ENCODE assay signal across 14 mouse cellular contexts in genomic region chr14:75641369-75641768, GRCm38 (mm10). TPM values are rescaled to one million over a fixed set of nuclear protein-coding genes. Genes with fewer than 3 reads are reported as not detected.
DNase-seq lines count a peak whose midpoint lies in the region; ATAC-seq and TF ChIP-seq lines count a peak whose summit lies in the region.
"Had no signal": no experiment of that assay in that cellular context is flagged by ENCODE, and none has a peak within 500 bp of the region (broad histone marks: within the 10 kb centered on the region; RNA-seq: fewer than 3 reads in every experiment).

No protein-coding gene starts in this region.

- no peaks in the 10 kb centered on the region for H3K27me3 ChIP-seq in hindbrain, embryonic 12.5 days
- no peaks in the 10 kb centered on the region for H3K27me3 ChIP-seq in hindbrain, embryonic 13.5 days
- no peaks in the 10 kb centered on the region for H3K27me3 ChIP-seq in midbrain, postnatal 0 days (ENCODE audit: insufficient read depth, low read length)
- H3K27me3 ChIP-seq in midbrain, embryonic 13.5 days = no peaks in the 10 kb centered on the region

- DNase-seq in midbrain, postnatal 0 days (ENCODE audit: low spot score) = no peak
- peak; percentile 39 for DNase-seq in brain, adult 2 months (ENCODE audit: low read depth, low spot score)
- peak; percentile 48 to 59 for DNase-seq in kidney, postnatal 4 days
- no peak for DNase-seq in layer of hippocampus, postnatal 36 days
- no peak for DNase-seq in gastrocnemius, postnatal 4 days (ENCODE audit: low spot score in 2 of 2)
- DNase-seq: cerebellum, adult 11 months had no signal

- no peak overlapping the region for H3K27ac ChIP-seq in hindbrain, embryonic 12.5 days
- H3K27ac ChIP-seq in hindbrain, embryonic 13.5 days = no peak overlapping the region
- no peak overlapping the region for H3K27ac ChIP-seq in midbrain, postnatal 0 days (ENCODE audit: low read depth, low read length)
- H3K27ac ChIP-seq in midbrain, embryonic 13.5 days = no peak overlapping the region

- no peak overlapping the region for H3K9ac ChIP-seq in hindbrain, embryonic 12.5 days
- no peak overlapping the region for H3K9ac ChIP-seq in hindbrain, embryonic 13.5 days
- H3K9ac ChIP-seq in midbrain, postnatal 0 days (replicated peaks; ENCODE audit: low read length, poor library complexity, severe bottlenecking) = no peak overlapping the region
- no peak overlapping the region for H3K9ac ChIP-seq in midbrain, embryonic 13.5 days (replicated peaks)

- H3K4me1 ChIP-seq in hindbrain, embryonic 12.5 days = 0 out of 2 replicates have a peak, but pooled peaks cover under 1% of the 10 kb centered on the region
- 0 out of 2 replicates have a peak, but pooled peaks cover 3% of the 10 kb centered on the region for H3K4me1 ChIP-seq in hindbrain, embryonic 13.5 days (replicated peaks)
- peaks cover 3% of the 10 kb centered on the region; the same call in 1 of the 2 replicates for H3K4me1 ChIP-seq in midbrain, postnatal 0 days (ENCODE audit: insufficient read depth, low read length)
- peaks cover 7% of the 10 kb centered on the region; the same call in 1 of the 2 replicates for H3K4me1 ChIP-seq in midbrain, embryonic 13.5 days (replicated peaks)

- peak; percentile 54 for TF ChIP-seq CTCF in midbrain, postnatal 0 days (IDR thresholded peaks at IDR 0.05)

- no peaks in the 10 kb centered on the region for H3K36me3 ChIP-seq in hindbrain, embryonic 12.5 days
- no peaks in the 10 kb centered on the region for H3K36me3 ChIP-seq in hindbrain, embryonic 13.5 days
- H3K36me3 ChIP-seq in midbrain, postnatal 0 days (ENCODE audit: insufficient read depth, low read length) = no peaks in the 10 kb centered on the region
- no peaks in the 10 kb centered on the region for H3K36me3 ChIP-seq in midbrain, embryonic 13.5 days

- WGBS in hindbrain, embryonic 12.5 days = 59% methylated on average over 6 of the region's 6 CpGs
- 68% methylated on average over 6 of the region's 6 CpGs for WGBS in hindbrain, embryonic 13.5 days
- 65% methylated on average over 6 of the region's 6 CpGs for WGBS in midbrain, postnatal 0 days
- WGBS in midbrain, embryonic 13.5 days = 71% methylated on average over 6 of the region's 6 CpGs

- no peaks in the 10 kb centered on the region for H3K9me3 ChIP-seq in hindbrain, embryonic 12.5 days (replicated peaks)
- no peaks in the 10 kb centered on the region for H3K9me3 ChIP-seq in hindbrain, embryonic 13.5 days
- no peaks in the 10 kb centered on the region for H3K9me3 ChIP-seq in midbrain, postnatal 0 days (ENCODE audit: low read length)
- peaks cover 4% of the 10 kb centered on the region; the same call in 1 of the 2 replicates for H3K9me3 ChIP-seq in midbrain, embryonic 13.5 days

- H3K4me2 ChIP-seq in hindbrain, embryonic 12.5 days (replicated peaks) = no peak overlapping the region
- no peak overlapping the region for H3K4me2 ChIP-seq in hindbrain, embryonic 13.5 days
- no peak overlapping the region for H3K4me2 ChIP-seq in midbrain, postnatal 0 days (ENCODE audit: low read depth, low read length, poor library complexity, severe bottlenecking)
- H3K4me2 ChIP-seq in midbrain, embryonic 13.5 days (replicated peaks) = no peak overlapping the region

- no peak overlapping the region for H3K4me3 ChIP-seq in hindbrain, embryonic 12.5 days
- no peak overlapping the region for H3K4me3 ChIP-seq in hindbrain, embryonic 13.5 days
- no peak overlapping the region for H3K4me3 ChIP-seq in midbrain, postnatal 0 days (ENCODE audit: low read depth, low read length)
- H3K4me3 ChIP-seq in midbrain, embryonic 13.5 days (replicated peaks) = no peak overlapping the region

- 0 out of 2 replicates have a peak, but pooled peaks have one; percentile 38 for ATAC-seq in hindbrain, embryonic 12.5 days (ENCODE audit: low FRiP score)
- no peak for ATAC-seq in hindbrain, embryonic 13.5 days (ENCODE audit: low FRiP score)
- ATAC-seq in midbrain, postnatal 0 days (ENCODE audit: low FRiP score) = no peak
- ATAC-seq in midbrain, embryonic 13.5 days = no peak
- ATAC-seq: intestine, embryonic 16.5 days had no signal

RNA-seq across cellular contexts. Expression of gene Erich6b, which starts 0.7 kb away (rescaled TPM):
- not detected in 2 replicates for polyA plus RNA-seq in hindbrain, embryonic 12.5 days (2016; fragmentation: Nextera tagmentation; extraction: Ambion mirVana)
- polyA plus RNA-seq in hindbrain, embryonic 13.5 days (2015; fragmentation: Nextera tagmentation; extraction: Ambion mirVana) = not detected in 2 replicates
- total RNA-seq in midbrain, postnatal 0 days (2014; rRNA removed) = not detected in 2 replicates
- not detected in 2 replicates for polyA plus RNA-seq in midbrain, postnatal 0 days (2015; fragmentation: Nextera tagmentation; extraction: Ambion mirVana)
- not detected in 2 replicates for polyA plus RNA-seq in midbrain, embryonic 13.5 days (2015; fragmentation: Nextera tagmentation; extraction: Ambion mirVana)
- total RNA-seq in layer of hippocampus, postnatal 36 days (2021) = not detected
- not detected for total RNA-seq in gastrocnemius, postnatal 4 days (2021)
- total RNA-seq: heart, adult 8-10 months; liver, adult 2 months; monocyte, adult 5-6 weeks had no signal
- polyA plus RNA-seq: intestine, embryonic 16.5 days; liver, adult 2 months; thymus, postnatal 0 days had no signal

RNA-seq across cellular contexts. Expression of gene Spert, which starts 48.5 kb away (rescaled TPM):
- polyA plus RNA-seq in hindbrain, embryonic 12.5 days (2016; fragmentation: Nextera tagmentation; extraction: Ambion mirVana) = not detected in 2 replicates
- polyA plus RNA-seq in hindbrain, embryonic 13.5 days (2015; fragmentation: Nextera tagmentation; extraction: Ambion mirVana) = not detected in 2 replicates
- total RNA-seq in midbrain, postnatal 0 days (2014; rRNA removed) = not detected in 2 replicates
- polyA plus RNA-seq in midbrain, postnatal 0 days (2015; fragmentation: Nextera tagmentation; extraction: Ambion mirVana) = not detected in 2 replicates
- not detected in 2 replicates for polyA plus RNA-seq in midbrain, embryonic 13.5 days (2015; fragmentation: Nextera tagmentation; extraction: Ambion mirVana)
- not detected for total RNA-seq in layer of hippocampus, postnatal 36 days (2021)
- total RNA-seq in gastrocnemius, postnatal 4 days (2021) = not detected
- total RNA-seq: heart, adult 8-10 months; liver, adult 2 months had no signal
- polyA plus RNA-seq: intestine, embryonic 16.5 days; liver, adult 2 months; thymus, postnatal 0 days had no signal

Comparison
In these comparisons a context has a peak if more than half of its experiments do, and no peak if none do; other contexts are left out.
1. DNase-seq: peak in brain, adult 2 months (single experiment) and kidney, postnatal 4 days (2 of 2); none in midbrain, postnatal 0 days (single experiment), layer of hippocampus, postnatal 36 days (0 of 2) and gastrocnemius, postnatal 4 days (0 of 2).